Mouse (Mus musculus) liver, embryonic 16.5 days (tissue): ENCODE results near the gene Tmem171. TPM values are rescaled to one million over a fixed set of nuclear protein-coding genes. Genes with fewer than 3 reads are reported as not detected.

Experiments
- ATAC-seq: fragments of 200-750 bp; cut with Nextera tagmentation; 2 replicates; pipeline ENCODE4 v1.8.0; 2017; ENCODE audit warnings: low read depth, mild to moderate bottlenecking, moderate number of reproducible peaks, moderate library complexity
- H3K27ac ChIP-seq: fragments of 300-500 bp; sonication (generic); 2 replicates; pipeline ENCODE4 v1.5.1; 2014; ENCODE audit warnings: mild to moderate bottlenecking, low read length
- H3K27me3 ChIP-seq: fragments of 300-500 bp; sonication (generic); 2 replicates; pipeline ENCODE4 v1.6.1; 2014; ENCODE audit warnings: low read depth, low read length, mixed read lengths; ENCODE audit not compliant: control insufficient read depth, insufficient read depth
- H3K36me3 ChIP-seq: fragments of 300-500 bp; sonication (generic); 2 replicates; pipeline ENCODE4 v1.6.1; 2014; ENCODE audit warnings: mild to moderate bottlenecking; ENCODE audit not compliant: control insufficient read depth, insufficient read depth
- H3K4me1 ChIP-seq: fragments of 300-500 bp; sonication (generic); 2 replicates; pipeline ENCODE4 v1.6.1; 2014; ENCODE audit warnings: low read depth, low read length, mixed read lengths; ENCODE audit not compliant: control insufficient read depth
- H3K4me2 ChIP-seq: fragments of 300-500 bp; sonication (generic); 2 replicates; pipeline ENCODE4 v1.6.1; 2014; ENCODE audit warnings: low read depth, low read length, mixed read lengths
- H3K4me3 ChIP-seq: fragments of 300-500 bp; sonication (generic); 2 replicates; pipeline ENCODE4 v1.5.1; 2014; ENCODE audit warnings: low read depth, mild to moderate bottlenecking, low read length
- H3K9ac ChIP-seq: fragments of 300-500 bp; sonication (generic); 2 replicates; pipeline ENCODE4 v1.6.1; 2014; ENCODE audit warnings: low read depth, low read length
- H3K9me3 ChIP-seq: fragments of 300-500 bp; sonication (generic); replicated peaks from 2 replicates; pipeline ENCODE4 v1.6.1; 2016; ENCODE audit warnings: low read length; ENCODE audit not compliant: control insufficient read depth
- WGBS: fragments of 180-500 bp; shearing (Covaris S2); extraction: QIAGEN DNeasy Blood & Tissue Kit; methylation state at CpG from one replicate; pipeline ENCODE4 v1.1.7; 2014; ENCODE audit not compliant: insufficient replicate concordance; 5-methylcytosine and 5-hydroxymethylcytosine counted together
- polyA plus RNA-seq: library from polyadenylated mRNA; unstranded; fragments of >200 nt; fragmentation: Nextera tagmentation; extraction: Ambion mirVana; gene quantifications from 2 replicates; pipeline ENCODE4 v1.2.1, GENCODE M21; 2015

Gene Tmem171
- polyA plus RNA-seq, 1 experiment from 2014 or later, result 0.68 TPM

- Histone ChIP-seq H3K36me3 (no peaks in the 10 kb centered on the region), H3K4me2 (no peak within 1 kb of the TSS), H3K4me1 (no peaks in the 10 kb centered on the region), H3K27me3 (no peaks in the 10 kb centered on the region; the same call in 1 of the 2 replicates), H3K9ac (no peak within 1 kb of the TSS), H3K27ac (no peak within 1 kb of the TSS), H3K4me3 (no peak within 1 kb of the TSS), H3K9me3 (no peaks in the 10 kb centered on the region)
- ATAC-seq, result no peak
- 81% methylated on average over 12 of the region's 12 CpGs for WGBS
These were observed 57.5 kb downstream of the Tmem171 start, which contains the start of gene Tmem174 for GRCm38 (mm10) chr13:98637145-98637544. Tmem174 (minus strand) TSS chr13:98637410.

GRCm38 (mm10) chr13:98636571-98636970 lies 58.1 kb downstream of the Tmem171 start:
- no peak overlapping the region for H3K4me2 ChIP-seq
- ATAC-seq, result no peak
- no peaks in the 10 kb centered on the region; the same call in 1 of the 2 replicates for H3K27me3 ChIP-seq
- no peaks in the 10 kb centered on the region for H3K9me3 ChIP-seq
- WGBS, result 58% methylated on average over 18 of the region's 18 CpGs
- H3K36me3 ChIP-seq, result no peaks in the 10 kb centered on the region
- no peak overlapping the region for H3K4me3 ChIP-seq
- H3K27ac ChIP-seq, result no peak overlapping the region
- H3K4me1 ChIP-seq, result no peaks in the 10 kb centered on the region
- H3K9ac ChIP-seq, result no peak overlapping the region

Other genes starting within 250 kb of the Tmem171 start
- 0.84 and 1.1 TPM in 2 replicates for gene Gm10320, start 202.8 kb downstream of the Tmem171 start, polyA plus RNA-seq
- gene Tmem174, start 57.4 kb downstream of the Tmem171 start, polyA plus RNA-seq, result not detected in 2 replicates
- 31.1 and 33.8 TPM in 2 replicates for gene Fcho2, start 120.6 kb upstream of the Tmem171 start, polyA plus RNA-seq
- 18.1 and 20.9 TPM in 2 replicates for gene Tnpo1, start 231.6 kb upstream of the Tmem171 start, polyA plus RNA-seq